Mouse (Mus musculus) ES-Bruce4 (cell line): ENCODE measurements around the gene B230217C12Rik.

ENCODE experiments used
- CTCF ChIP-seq: IDR thresholded peaks from one replicate; pipeline ENCODE4 v1.8.1; 2011; ENCODE audit warnings: low read depth, low read length
- EP300 ChIP-seq: IDR thresholded peaks from 2 replicates; pipeline ENCODE4 v1.6.1; 2011; ENCODE audit warnings: low read depth, low read length; ENCODE audit not compliant: insufficient read depth
- POLR2A ChIP-seq: IDR thresholded peaks from one replicate; pipeline ENCODE4 v1.8.1; 2011; ENCODE audit warnings: low read length; ENCODE audit not compliant: insufficient read depth

DNA sequence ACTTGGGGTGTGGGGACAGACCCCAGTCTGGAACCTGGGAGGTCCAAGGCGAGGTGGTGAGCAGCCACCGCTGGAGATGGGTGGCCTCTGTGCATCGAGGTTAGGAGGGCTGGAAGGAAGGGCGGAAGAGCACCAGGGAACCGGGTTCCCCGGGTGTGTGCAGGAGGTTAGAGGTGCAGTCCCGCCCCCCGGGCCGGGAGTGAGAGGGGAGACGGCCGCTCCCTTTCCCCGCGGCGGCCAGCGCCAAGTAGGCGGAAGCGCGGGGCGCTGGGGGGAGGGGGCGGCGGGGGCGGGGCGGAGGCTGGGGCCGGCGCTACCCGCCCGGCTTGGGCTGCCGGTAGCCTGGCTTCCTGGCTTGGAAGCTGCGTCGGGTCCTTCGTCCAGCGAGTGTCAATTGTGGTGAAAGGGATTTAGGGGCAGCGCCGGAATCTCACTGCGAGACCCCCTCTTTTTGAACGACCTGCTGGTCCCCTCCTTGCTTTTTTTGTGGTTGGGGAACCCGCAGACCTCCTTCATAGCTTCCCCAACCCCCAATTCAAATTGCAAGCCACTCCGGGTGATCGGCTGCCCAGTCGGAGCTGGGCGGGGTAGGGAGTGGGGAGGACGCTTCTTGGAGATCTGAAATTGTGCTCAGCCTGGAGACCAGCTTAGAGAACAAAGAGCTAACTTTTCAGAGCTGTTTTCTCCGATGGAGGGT, 40.4 kb upstream of the B230217C12Rik start:
- TF ChIP-seq CTCF (no peak), EP300 (peak; percentile 29; the same call in 1 of the 2 replicates), POLR2A (no peak)
